Mouse (Mus musculus) heart, postnatal 10 days (tissue): ENCODE results near the gene Pycr1. TPM values are rescaled to one million over a fixed set of nuclear protein-coding genes. Genes with fewer than 3 reads are reported as not detected.
"Not testable (repeated sequence)": the region's sequence is repeated elsewhere in the genome, so short reads cannot be mapped to it uniquely, and the experiment has no call there.

Experiments used
- DNase-seq, 2 experiments: peaks; one replicate each; pipeline ENCODE4 v3.0.0; 2021
- intact Hi-C: fragments of 180-260 bp; cut with DNase I; formaldehyde crosslinking; loops from one replicate; pipeline ENCODE4 v1.15.1; 2025
- total RNA-seq, 2 experiments: library from RNA; stranded (reverse); gene quantifications; 2 replicates each; pipeline ENCODE4 v1.2.3; 2021

Gene Pycr1
- total RNA-seq, result 1 to 10 TPM; 4.8 to 5.5 TPM

GRCm38 (mm10) chr11:120643601-120643987 is at the start of gene Pycr1:
Pycr1 (minus strand) TSS chr11:120643769.
- DNase-seq, result peak; percentile 96
- intact Hi-C loops, result no loop called here

DNA sequence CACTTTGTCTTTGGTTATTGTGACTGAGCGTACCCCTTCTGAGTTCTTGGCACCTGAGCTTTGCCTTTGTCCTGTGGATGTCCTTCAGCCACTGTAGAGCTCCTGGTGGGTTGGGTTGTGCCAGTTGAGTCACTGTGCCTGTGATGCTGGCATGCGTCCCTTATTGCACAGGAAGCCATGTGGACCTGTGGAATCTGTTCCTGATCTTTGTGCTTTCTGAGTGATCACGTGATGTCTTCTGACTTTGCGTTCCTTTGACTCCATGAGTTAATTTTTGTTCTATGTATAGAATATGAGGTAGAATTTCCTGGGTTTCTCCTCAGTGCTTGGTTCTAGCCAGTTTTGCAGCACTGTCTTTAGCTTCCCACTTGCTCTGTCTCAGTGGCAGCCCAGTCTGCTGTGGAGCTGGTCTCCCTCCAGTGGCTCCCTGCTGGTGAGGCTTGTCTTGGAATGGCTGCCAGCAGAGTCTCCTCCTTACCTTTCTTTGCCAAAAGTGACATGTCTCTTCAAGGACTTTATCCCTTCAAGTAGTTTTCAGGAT is 49.0 kb upstream of the Pycr1 start:
- peak; percentile 45 to 54 for DNase-seq
- intact Hi-C loops, result no loop called here

- DNase-seq, result no peak
- intact Hi-C loops, result no loop called here
Observed at GRCm38 (mm10) chr11:120689365-120689764, 45.8 kb upstream of the Pycr1 start.

GRCm38 (mm10) chr11:120686650-120687272 is 43.2 kb upstream of the Pycr1 start:
- intact Hi-C loops, result no loop called here
- no peak for DNase-seq

DNA sequence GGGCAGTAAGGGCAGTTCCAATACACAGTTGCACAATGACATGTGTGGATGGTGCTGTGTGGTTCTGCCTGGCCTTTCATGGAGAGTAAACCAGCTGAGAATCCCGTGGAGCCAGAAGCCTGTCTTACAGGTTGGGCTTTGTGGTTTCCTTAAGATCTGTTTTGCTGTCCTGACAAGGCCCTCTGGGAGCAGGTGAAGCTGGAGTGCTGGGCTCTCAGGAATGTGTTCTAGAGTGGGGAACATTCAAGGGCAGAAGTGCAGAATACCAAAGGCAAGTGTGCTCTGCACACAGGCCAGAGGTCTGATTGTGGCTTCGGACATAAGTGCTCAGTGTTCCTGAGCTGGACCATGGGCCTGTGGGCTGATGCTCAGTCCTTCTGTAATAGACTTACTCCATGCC is 41.1 kb upstream of the Pycr1 start:
- intact Hi-C loops, result no loop called here
- DNase-seq, result no peak

DNA sequence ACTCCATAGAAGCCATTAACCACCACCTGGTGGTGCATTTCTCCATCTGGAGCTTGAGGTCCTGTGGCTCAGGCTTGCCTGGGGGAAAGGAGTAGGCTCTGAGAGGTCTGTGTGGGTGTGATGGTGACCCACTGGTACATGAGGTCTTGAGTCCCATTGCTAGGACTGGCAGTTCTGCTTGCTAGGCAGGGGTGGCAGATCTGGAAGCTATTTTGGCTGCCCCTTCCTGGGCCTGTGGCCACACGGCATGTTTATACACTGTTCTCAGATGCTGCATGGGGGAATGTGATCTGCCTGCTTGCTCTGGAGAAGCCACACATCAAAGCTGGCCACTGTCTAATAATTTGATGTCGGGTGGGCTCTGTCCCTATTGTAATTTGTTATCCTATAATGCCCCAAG is 40.5 kb upstream of the Pycr1 start:
- no peak for DNase-seq
- intact Hi-C loops, result no loop called here

GRCm38 (mm10) chr11:120683536-120683935 is 40.0 kb upstream of the Pycr1 start:
- intact Hi-C loops, result no loop called here

DNA sequence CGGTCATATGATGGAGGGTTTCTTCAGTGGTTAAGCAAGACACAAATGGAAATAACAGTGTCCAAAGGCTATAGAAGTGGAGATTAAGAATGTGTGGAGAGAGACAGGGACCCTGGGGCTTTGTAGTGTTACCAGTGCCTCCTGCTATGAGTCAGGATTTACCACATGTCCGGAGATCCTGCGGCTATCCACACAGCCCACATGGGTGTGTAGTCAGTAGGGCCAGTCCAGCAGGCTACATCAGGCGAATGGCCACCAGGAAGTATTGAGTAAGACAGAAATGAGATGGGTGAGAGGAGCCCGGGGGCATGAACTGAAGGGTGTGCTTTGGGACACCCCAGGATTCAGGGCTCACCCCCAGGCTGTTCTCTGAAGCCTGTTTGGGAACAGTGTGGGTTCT is 39.1 kb upstream of the Pycr1 start:
- intact Hi-C loops, result no loop called here
- no peak for DNase-seq

More at GRCm38 (mm10) chr11:120683536-120683935, 40.0 kb upstream of the Pycr1 start:
- no peak for DNase-seq

DNA sequence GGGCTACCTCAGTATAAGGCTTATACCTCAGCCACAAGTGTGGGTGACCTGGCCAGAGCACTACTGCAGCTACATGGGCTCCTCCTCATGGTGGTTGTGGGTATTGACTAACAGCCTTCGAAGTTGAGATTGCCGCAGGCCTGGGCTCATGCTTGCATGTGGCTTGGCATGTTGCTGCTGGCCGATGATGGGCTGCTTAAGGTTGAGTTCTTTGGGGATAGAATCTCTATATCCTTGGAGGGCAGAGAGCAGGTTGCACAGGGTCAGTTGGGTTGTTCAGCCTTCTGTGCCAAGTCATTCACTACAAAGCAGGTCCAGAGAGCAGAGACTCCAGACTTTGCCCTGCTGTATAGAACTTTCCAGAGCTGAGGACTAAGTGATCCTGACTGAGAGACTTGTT is 36.3 kb upstream of the Pycr1 start:
- intact Hi-C loops, result loop anchor here (2.0 kb wide), 1 partner anchor 21 kb away; no protein-coding TSS in a partner anchor
- DNase-seq, result peak in 1 of 2 experiments; percentile 52

GRCm38 (mm10) chr11:120676951-120677350 is 33.4 kb upstream of the Pycr1 start:
- no peak for DNase-seq
- intact Hi-C loops, result no loop called here

- intact Hi-C loops, DNase-seq: not testable (repeated sequence)
Observed at GRCm38 (mm10) chr11:120675875-120676274, 32.3 kb upstream of the Pycr1 start.

GRCm38 (mm10) chr11:120673594-120674122 is 30.1 kb upstream of the Pycr1 start:
- intact Hi-C loops, result no loop called here
- no peak for DNase-seq

DNA sequence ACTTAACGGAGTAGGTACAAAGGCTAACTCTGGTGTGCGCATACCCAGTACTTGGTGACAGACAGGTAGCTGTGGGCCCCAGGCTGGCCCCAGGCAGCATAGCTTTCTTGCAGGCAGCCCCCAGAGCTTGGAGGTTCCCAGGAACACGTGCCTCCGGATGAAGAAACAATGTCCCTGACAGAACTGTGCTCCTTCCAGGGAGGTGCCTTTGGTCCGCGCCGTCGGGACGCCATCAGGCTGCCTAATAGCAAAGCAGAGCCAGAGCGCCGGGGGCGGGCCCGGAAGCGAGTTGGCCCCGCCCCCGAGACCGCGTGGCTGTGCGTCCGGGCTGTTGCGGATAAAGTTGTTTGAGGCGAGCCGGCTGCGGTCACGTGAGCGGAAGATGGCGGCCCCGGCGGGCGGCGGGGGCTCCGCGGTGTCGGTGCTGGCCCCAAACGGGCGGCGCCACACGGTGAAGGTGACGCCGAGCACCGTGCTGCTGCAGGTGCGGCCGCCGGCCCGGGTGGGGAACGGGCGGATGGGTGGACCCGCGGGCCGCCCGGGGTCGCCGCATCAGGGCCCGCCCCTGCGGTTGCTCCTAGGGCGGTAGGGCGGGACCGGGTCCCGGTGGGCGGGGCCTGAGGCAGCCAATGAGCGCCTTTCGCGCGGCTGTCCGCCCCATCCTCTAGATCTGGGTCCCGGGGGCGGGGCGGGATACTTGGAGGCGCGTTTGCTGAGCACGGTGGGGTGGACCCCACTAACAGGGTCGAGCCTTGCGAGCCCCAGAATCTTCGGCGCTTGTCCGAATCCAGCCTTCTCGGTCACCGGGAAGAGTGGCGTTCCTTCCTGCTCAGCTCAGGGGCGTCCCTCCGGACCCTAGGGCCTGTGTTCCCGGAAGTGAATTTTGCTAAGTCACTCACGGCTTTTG is 29.4 kb upstream of the Pycr1 start, which contains the start of gene Aspscr1:
Gene Aspscr1 (plus strand): TSS at position 287 of the 907 bp plus-strand sequence.
- intact Hi-C loops, result no loop called here

GRCm38 (mm10) chr11:120666617-120667016 is 23.0 kb upstream of the Pycr1 start:
- intact Hi-C loops, result no loop called here
- peak in 1 of 2 experiments; percentile 36 for DNase-seq

More for the DNA sequence above, 29.4 kb upstream of the Pycr1 start, which contains the start of gene Aspscr1:
- peak; percentile 95 to 97 for DNase-seq

DNA sequence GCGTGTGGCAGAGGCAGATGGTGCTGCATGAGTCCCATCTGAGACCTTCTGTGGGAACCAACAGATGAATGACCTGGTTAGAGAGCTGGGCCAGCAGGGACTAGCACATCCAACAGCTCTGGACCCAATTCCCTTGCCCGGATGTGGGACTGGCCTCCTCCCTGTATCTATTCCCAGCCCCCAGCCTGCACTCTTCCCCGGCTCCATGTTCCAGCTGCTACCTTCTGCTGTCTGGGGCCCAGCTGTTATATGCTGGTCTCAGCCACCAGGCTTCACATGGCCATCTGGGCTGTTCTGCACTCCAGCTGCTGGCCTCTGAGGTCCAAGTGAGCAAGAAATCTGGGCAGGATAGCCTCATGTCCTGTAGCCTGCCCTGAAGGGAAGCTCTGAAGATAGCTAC is 21.8 kb upstream of the Pycr1 start:
- intact Hi-C loops, result no loop called here
- peak; percentile 85 for DNase-seq

DNA sequence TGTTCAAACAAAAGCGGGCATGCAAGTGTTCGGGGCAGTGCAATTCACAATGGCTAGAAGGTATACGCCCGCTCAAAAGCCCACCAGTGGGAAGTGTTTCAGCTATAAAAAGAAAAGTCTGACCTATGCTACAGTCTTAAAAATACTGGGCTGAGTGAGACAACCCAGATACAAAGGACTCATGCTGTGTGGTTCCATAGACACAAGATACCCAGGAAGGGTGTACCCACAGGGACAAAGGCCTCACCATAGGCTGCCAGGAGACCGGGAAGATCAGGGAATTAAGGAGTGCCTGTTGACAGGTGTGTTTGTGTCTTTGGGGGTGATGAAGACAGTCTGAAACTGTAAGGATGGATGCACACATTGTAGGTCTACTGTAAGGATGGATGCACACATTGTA is 20.1 kb upstream of the Pycr1 start:
- intact Hi-C loops, result no loop called here
- no peak for DNase-seq

- intact Hi-C loops, result no loop called here
- no peak for DNase-seq
Observed at GRCm38 (mm10) chr11:120662759-120663158, 19.2 kb upstream of the Pycr1 start.

DNA sequence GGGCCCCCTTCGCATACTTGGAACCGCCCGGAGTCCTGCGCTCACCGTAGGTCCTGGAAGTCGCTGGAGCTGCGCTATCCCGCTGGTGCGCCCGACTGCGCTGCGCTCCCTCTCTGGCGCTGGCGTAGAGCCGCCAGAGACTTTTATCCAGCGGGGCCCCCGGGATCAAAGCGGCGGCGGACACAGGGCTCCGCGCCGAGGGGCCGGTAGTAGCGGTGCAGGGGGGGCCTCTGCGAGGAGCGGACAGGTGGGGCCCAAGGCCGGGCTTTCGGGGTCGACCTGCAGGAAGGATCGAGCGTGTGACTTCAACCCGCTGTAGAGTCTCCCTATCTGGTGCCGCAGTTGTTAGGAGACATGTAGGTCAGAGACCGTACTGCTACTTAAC is 17.5 kb upstream of the Pycr1 start, which contains the start of gene Notum:
Gene Notum (minus strand): TSS at position 100 of the 385 bp plus-strand sequence.
- intact Hi-C loops, result no loop called here
- no peak for DNase-seq

DNA sequence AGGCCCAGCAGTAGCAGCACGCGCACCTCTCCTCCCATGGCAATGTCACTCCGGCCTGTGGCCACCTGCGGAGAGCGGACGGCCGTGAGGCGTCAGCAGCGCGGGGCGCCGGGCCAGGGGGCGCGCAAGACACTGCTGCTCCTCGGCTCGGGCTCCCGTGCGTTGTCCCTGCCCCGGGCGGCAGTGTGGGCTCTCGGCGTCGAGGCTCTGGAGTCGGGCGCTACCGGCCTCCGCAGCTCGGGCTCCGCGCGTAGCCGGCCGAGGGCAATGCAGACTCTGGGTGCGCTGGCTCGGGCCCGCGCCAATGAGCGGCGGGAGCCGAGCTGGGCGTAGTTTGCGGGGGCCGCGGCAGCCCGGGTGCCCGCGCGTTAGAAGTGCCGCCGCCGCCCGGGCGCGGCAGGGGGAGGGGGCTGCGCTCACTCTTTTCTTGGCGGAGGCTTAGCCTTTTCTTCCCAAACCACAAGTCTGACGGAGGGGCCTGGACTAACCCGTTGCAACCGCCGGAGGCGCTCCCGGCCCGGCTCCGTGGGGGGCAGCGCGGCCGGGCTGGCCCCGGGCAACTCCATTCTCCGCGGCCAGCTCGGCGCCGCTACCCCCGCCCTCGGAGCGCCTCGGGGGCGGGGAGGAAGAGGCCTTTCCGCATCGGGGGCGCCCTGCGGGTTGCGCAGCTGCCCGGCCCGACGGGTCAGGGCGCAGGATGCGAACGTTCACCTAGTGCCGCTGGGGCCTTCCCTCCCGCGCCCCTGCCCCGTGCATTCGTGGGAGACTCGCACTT is 16.9 kb upstream of the Pycr1 start:
- intact Hi-C loops, result no loop called here

More for the DNA sequence above, 16.9 kb upstream of the Pycr1 start:
- DNase-seq, result peak; percentile 42 to 51
